In the genomic region with DNA sequence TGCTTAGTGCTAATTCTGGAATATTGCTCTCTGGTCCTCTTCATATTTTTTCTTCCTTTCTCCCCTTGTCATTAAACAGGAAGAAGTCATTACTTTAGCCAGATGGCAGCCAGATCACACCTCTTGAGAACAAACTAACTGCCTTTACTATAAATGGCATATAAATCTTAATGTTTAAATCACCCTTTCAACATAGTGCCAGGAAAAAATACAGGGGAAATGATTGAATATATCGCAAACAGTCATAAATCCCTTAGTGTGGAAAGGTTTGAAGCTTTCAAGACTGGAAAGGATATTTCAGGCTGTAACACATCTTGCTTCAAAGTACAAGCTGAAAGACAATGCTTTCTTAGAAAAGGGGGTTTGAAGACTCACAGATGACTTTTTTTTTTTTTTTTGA, we compare ENCODE assay signal across 32 mouse cellular contexts.
DNase-seq lines count a peak whose midpoint lies in the region; ATAC-seq and TF ChIP-seq lines count a peak whose summit lies in the region.
"Had no signal": no experiment of that assay in that cellular context is flagged by ENCODE, and none has a peak within 500 bp of the region (broad histone marks: within the 10 kb centered on the region; RNA-seq: fewer than 3 reads in every experiment).

No protein-coding gene starts in this region.

- no peak overlapping the region for H3K4me3 ChIP-seq in kidney, embryonic 14.5 days (ENCODE audit: low read length)
- no peak overlapping the region for H3K4me3 ChIP-seq in stomach, embryonic 14.5 days (ENCODE audit: low read depth, low read length)
- H3K4me3 ChIP-seq in stomach, postnatal 0 days (ENCODE audit: low read depth, low read length), result no peak overlapping the region
- H3K4me3 ChIP-seq in heart, embryonic 12.5 days, result no peak overlapping the region
- H3K4me3 ChIP-seq in midbrain, embryonic 10.5 days, result no peak overlapping the region
- H3K4me3 ChIP-seq: forebrain, embryonic 13.5 days; layer of hippocampus, adult 2 months; limb, embryonic 13.5 days; liver, embryonic 12.5 days; midbrain, embryonic 15.5 days; neural tube, embryonic 15.5 days had no signal

- no peak for TF ChIP-seq CTCF in stomach, postnatal 0 days (IDR thresholded peaks at IDR 0.05; ENCODE audit: low read depth)

- peak; percentile 68; the same call in 1 of the 2 replicates for ATAC-seq in kidney, embryonic 14.5 days (ENCODE audit: low FRiP score, low TSS enrichment)
- ATAC-seq in stomach, embryonic 14.5 days (ENCODE audit: insufficient number of reproducible peaks, insufficient read depth, low FRiP score, low read depth), result peak; percentile 53; the same call in 1 of the 2 replicates
- ATAC-seq in stomach, postnatal 0 days (ENCODE audit: low FRiP score, low TSS enrichment), result no peak
- ATAC-seq in heart, embryonic 12.5 days (ENCODE audit: insufficient number of reproducible peaks, low FRiP score), result no peak
- ATAC-seq: CD4-positive, CD25-positive, alpha-beta regulatory T cell, adult 4 months; forebrain, embryonic 13.5 days; inflammation-experienced regulatory T-cells, adult 6 months; liver, embryonic 12.5 days; liver, postnatal 0 days; midbrain, embryonic 15.5 days had no signal

- H3K9me3 ChIP-seq in kidney, embryonic 14.5 days (ENCODE audit: control insufficient read depth, low read length), result no peaks in the 10 kb centered on the region; the same call in 1 of the 2 replicates
- H3K9me3 ChIP-seq in stomach, embryonic 14.5 days (ENCODE audit: control insufficient read depth, low read depth, low read length), result no peaks in the 10 kb centered on the region
- no peaks in the 10 kb centered on the region for H3K9me3 ChIP-seq in stomach, postnatal 0 days (ENCODE audit: control insufficient read depth, low read length)
- H3K9me3 ChIP-seq in heart, embryonic 12.5 days (replicated peaks), result no peaks in the 10 kb centered on the region
- no peaks in the 10 kb centered on the region for H3K9me3 ChIP-seq in midbrain, embryonic 10.5 days (replicated peaks)
- H3K9me3 ChIP-seq: forebrain, embryonic 13.5 days; limb, embryonic 13.5 days; liver, embryonic 12.5 days; midbrain, embryonic 15.5 days; neural tube, embryonic 15.5 days had no signal

- 0 out of 2 replicates have a peak, but pooled peaks cover 3% of the 10 kb centered on the region for H3K4me1 ChIP-seq in kidney, embryonic 14.5 days (ENCODE audit: control insufficient read depth, insufficient read depth, low read length)
- no peaks in the 10 kb centered on the region for H3K4me1 ChIP-seq in stomach, embryonic 14.5 days (ENCODE audit: control insufficient read depth, insufficient read depth, low read length)
- no peaks in the 10 kb centered on the region for H3K4me1 ChIP-seq in stomach, postnatal 0 days (replicated peaks; ENCODE audit: control insufficient read depth, insufficient read depth)
- H3K4me1 ChIP-seq in heart, embryonic 12.5 days (replicated peaks), result no peaks in the 10 kb centered on the region
- H3K4me1 ChIP-seq in midbrain, embryonic 10.5 days, result no peaks in the 10 kb centered on the region
- H3K4me1 ChIP-seq: forebrain, embryonic 13.5 days; liver, embryonic 12.5 days; midbrain, embryonic 15.5 days; neural tube, embryonic 15.5 days had no signal

- no peak overlapping the region for H3K27ac ChIP-seq in kidney, embryonic 14.5 days (ENCODE audit: low read depth, low read length)
- no peak overlapping the region for H3K27ac ChIP-seq in stomach, embryonic 14.5 days (ENCODE audit: low read length)
- no peak overlapping the region for H3K27ac ChIP-seq in stomach, postnatal 0 days (replicated peaks)
- H3K27ac ChIP-seq in heart, embryonic 12.5 days (ENCODE audit: poor library complexity, severe bottlenecking), result no peak overlapping the region
- H3K27ac ChIP-seq in midbrain, embryonic 10.5 days (replicated peaks), result no peak overlapping the region
- H3K27ac ChIP-seq: forebrain, embryonic 13.5 days; hindbrain, embryonic 14.5 days; layer of hippocampus, adult 2 months; limb, embryonic 13.5 days; liver, embryonic 12.5 days; macrophage; midbrain, embryonic 15.5 days; neural tube, embryonic 15.5 days had no signal

- no peak for DNase-seq in kidney, adult 8-10 months
- DNase-seq in stomach, postnatal 0 days (ENCODE audit: low spot score), result no peak
- peak; percentile 38 for DNase-seq in large intestine, adult 2 months (ENCODE audit: low read depth, low spot score)
- DNase-seq in telencephalon, adult 2 months (ENCODE audit: low read depth, low spot score), result peak; percentile 9
- no peak for DNase-seq in midbrain, embryonic 10.5 days (ENCODE audit: low spot score)
- DNase-seq: adrenal gland, postnatal 25 days; cerebellum, adult 2 months; cerebellum, postnatal 14 days; gastrocnemius, postnatal 25 days; heart, adult 11 months; heart, postnatal 4 days; kidney, adult 11 months; kidney, postnatal 14 days; layer of hippocampus, postnatal 36 days; liver, postnatal 0 days; lung, postnatal 10 days; retina, postnatal 1 day; right cerebral cortex, postnatal 14 days had no signal

- H3K4me2 ChIP-seq in kidney, embryonic 14.5 days (replicated peaks; ENCODE audit: low read depth, low read length), result no peak overlapping the region
- no peak overlapping the region for H3K4me2 ChIP-seq in stomach, embryonic 14.5 days (replicated peaks; ENCODE audit: low read depth, low read length)
- H3K4me2 ChIP-seq in stomach, postnatal 0 days (replicated peaks; ENCODE audit: low read depth), result no peak overlapping the region
- H3K4me2 ChIP-seq in heart, embryonic 12.5 days, result no peak overlapping the region
- H3K4me2 ChIP-seq: forebrain, embryonic 13.5 days; heart, embryonic 11.5 days; hindbrain, embryonic 14.5 days; limb, embryonic 13.5 days; liver, embryonic 12.5 days; midbrain, embryonic 15.5 days; neural tube, embryonic 15.5 days had no signal

- TF ChIP-seq EP300 in stomach, postnatal 0 days (optimal IDR thresholded peaks at IDR 0.05), result no peak

- 31% methylated on average over 1 of the region's 1 CpGs for WGBS in kidney, embryonic 14.5 days
- WGBS in stomach, embryonic 14.5 days, result 31% methylated on average over 1 of the region's 1 CpGs
- WGBS in stomach, postnatal 0 days, result 21% methylated on average over 1 of the region's 1 CpGs
- 13% methylated on average over 1 of the region's 1 CpGs for WGBS in large intestine, adult 2 months
- 69% methylated on average over 1 of the region's 1 CpGs for WGBS in heart, embryonic 12.5 days
- 98% methylated on average over 1 of the region's 1 CpGs for WGBS in midbrain, embryonic 10.5 days

- no peaks in the 10 kb centered on the region for H3K27me3 ChIP-seq in kidney, embryonic 14.5 days (ENCODE audit: control insufficient read depth, insufficient read depth, low read length)
- H3K27me3 ChIP-seq in stomach, embryonic 14.5 days (ENCODE audit: control insufficient read depth, insufficient read depth, low read length), result no peaks in the 10 kb centered on the region
- H3K27me3 ChIP-seq in stomach, postnatal 0 days (ENCODE audit: control insufficient read depth, insufficient read depth, low read length), result no peaks in the 10 kb centered on the region
- H3K27me3 ChIP-seq in heart, embryonic 12.5 days (replicated peaks), result no peaks in the 10 kb centered on the region
- no peaks in the 10 kb centered on the region for H3K27me3 ChIP-seq in midbrain, embryonic 10.5 days (ENCODE audit: low read depth, poor library complexity, severe bottlenecking)
- H3K27me3 ChIP-seq: forebrain, embryonic 13.5 days; limb, embryonic 13.5 days; liver, embryonic 12.5 days; midbrain, embryonic 15.5 days; neural tube, embryonic 15.5 days had no signal

- H3K9ac ChIP-seq in kidney, embryonic 14.5 days (ENCODE audit: low read depth, low read length), result no peak overlapping the region
- H3K9ac ChIP-seq in stomach, embryonic 14.5 days (replicated peaks; ENCODE audit: low read depth, low read length), result no peak overlapping the region
- no peak overlapping the region for H3K9ac ChIP-seq in stomach, postnatal 0 days (ENCODE audit: low read length)
- no peak overlapping the region for H3K9ac ChIP-seq in heart, embryonic 12.5 days
- H3K9ac ChIP-seq: forebrain, embryonic 13.5 days; hindbrain, embryonic 14.5 days; limb, embryonic 13.5 days; liver, embryonic 12.5 days; liver, postnatal 0 days; midbrain, embryonic 15.5 days; neural tube, embryonic 15.5 days had no signal

- no peaks in the 10 kb centered on the region for H3K36me3 ChIP-seq in kidney, embryonic 14.5 days (ENCODE audit: control insufficient read depth, insufficient read depth, low read length)
- no peaks in the 10 kb centered on the region for H3K36me3 ChIP-seq in stomach, embryonic 14.5 days (ENCODE audit: control insufficient read depth, insufficient read depth, low read length)
- no peaks in the 10 kb centered on the region for H3K36me3 ChIP-seq in stomach, postnatal 0 days (ENCODE audit: control insufficient read depth, insufficient read depth, low read length)
- H3K36me3 ChIP-seq in heart, embryonic 12.5 days, result no peaks in the 10 kb centered on the region
- no peaks in the 10 kb centered on the region for H3K36me3 ChIP-seq in midbrain, embryonic 10.5 days
- H3K36me3 ChIP-seq: limb, embryonic 13.5 days; liver, embryonic 12.5 days; midbrain, embryonic 15.5 days; neural tube, embryonic 15.5 days had no signal

Comparison
In these comparisons a context has a peak if more than half of its experiments do, and no peak if none do; other contexts are left out.
1. ATAC-seq: peak in kidney, embryonic 14.5 days (single experiment) and stomach, embryonic 14.5 days (single experiment); none in stomach, postnatal 0 days (single experiment) and heart, embryonic 12.5 days (single experiment).
2. DNase-seq: peak in large intestine, adult 2 months (single experiment) and telencephalon, adult 2 months (single experiment); none in kidney, adult 8-10 months (0 of 2), stomach, postnatal 0 days (single experiment) and midbrain, embryonic 10.5 days (single experiment).